Mouse (Mus musculus): Measurements from ENCODE around the gene Msh5.

- TF ChIP-seq CTCF (IDR thresholded peaks at IDR 0.05; ENCODE audit: low read depth) (no peak), EP300 (optimal IDR thresholded peaks at IDR 0.05) (no peak)
Observed at GRCm38 (mm10) chr17:35043794-35044193, 2.8 kb downstream of the Msh5 start.

Data from stomach, postnatal 0 days (tissue).